Mouse (Mus musculus) limb, embryonic 12.5 days (tissue): ENCODE results near the gene Sfxn2. TPM values are rescaled to one million over a fixed set of nuclear protein-coding genes. Genes with fewer than 3 reads are reported as not detected.

ENCODE experiments used
- ATAC-seq: fragments of 200-750 bp; cut with Nextera tagmentation; 2 replicates; pipeline ENCODE4 v1.8.0; 2017; ENCODE audit warnings: low read depth, moderate TSS enrichment; ENCODE audit not compliant: insufficient number of reproducible peaks, insufficient read depth, low FRiP score, low TSS enrichment
- H3K27ac ChIP-seq: fragments of 300-500 bp; sonication (generic); 2 replicates; pipeline ENCODE4 v1.5.1; 2016; ENCODE audit warnings: mild to moderate bottlenecking, moderate library complexity
- H3K27me3 ChIP-seq: fragments of 300-500 bp; sonication (generic); 2 replicates; pipeline ENCODE4 v1.6.1; 2016; ENCODE audit warnings: mild to moderate bottlenecking, moderate library complexity
- H3K36me3 ChIP-seq: fragments of 300-500 bp; sonication (generic); 2 replicates; pipeline ENCODE4 v1.6.1; 2016; ENCODE audit warnings: mild to moderate bottlenecking, moderate library complexity
- H3K4me1 ChIP-seq: fragments of 300-500 bp; sonication (generic); replicated peaks from 2 replicates; pipeline ENCODE4 v1.6.1; 2016
- H3K4me2 ChIP-seq: fragments of 300-500 bp; sonication (generic); 2 replicates; pipeline ENCODE4 v1.6.1; 2016; ENCODE audit warnings: mild to moderate bottlenecking, moderate library complexity
- H3K4me3 ChIP-seq: fragments of 300-500 bp; sonication (generic); replicated peaks from 2 replicates; pipeline ENCODE4 v1.5.1; 2016; ENCODE audit warnings: mild to moderate bottlenecking
- H3K9ac ChIP-seq: fragments of 300-500 bp; sonication (generic); replicated peaks from 2 replicates; pipeline ENCODE4 v1.6.1; 2016; ENCODE audit warnings: mild to moderate bottlenecking, moderate library complexity
- H3K9me3 ChIP-seq: fragments of 300-500 bp; sonication (generic); 2 replicates; pipeline ENCODE4 v1.6.1; 2016; ENCODE audit warnings: mild to moderate bottlenecking, moderate library complexity
- WGBS: fragments of 180-500 bp; shearing (Covaris S2); methylation state at CpG from one replicate; pipeline ENCODE4 v1.1.7; 2016; 5-methylcytosine and 5-hydroxymethylcytosine counted together
- polyA plus RNA-seq: library from polyadenylated mRNA; unstranded; fragments of >200 nt; fragmentation: Nextera tagmentation; extraction: Ambion mirVana; gene quantifications from 2 replicates; pipeline ENCODE4 v1.2.1, GENCODE M21; 2016

Sfxn2 gene
- polyA plus RNA-seq, 1 experiment from 2014 or later = 18.3 TPM

- no peaks in the 10 kb centered on the region for H3K27me3 ChIP-seq
- H3K27ac ChIP-seq = no peak overlapping the region
- peaks cover 16% of the 10 kb centered on the region; the same call in 1 of the 2 replicates for H3K36me3 ChIP-seq
- no peak overlapping the region for H3K9ac ChIP-seq
- ATAC-seq = no peak
- H3K4me3 ChIP-seq = no peak overlapping the region
- WGBS = 64% methylated on average over 6 of the region's 6 CpGs
- H3K4me2 ChIP-seq = no peak overlapping the region
- peaks cover 69% of the 10 kb centered on the region for H3K4me1 ChIP-seq
- no peaks in the 10 kb centered on the region for H3K9me3 ChIP-seq
These were observed 64.4 kb downstream of the Sfxn2 start for GRCm38 (mm10) chr19:46637598-46637997.

DNA sequence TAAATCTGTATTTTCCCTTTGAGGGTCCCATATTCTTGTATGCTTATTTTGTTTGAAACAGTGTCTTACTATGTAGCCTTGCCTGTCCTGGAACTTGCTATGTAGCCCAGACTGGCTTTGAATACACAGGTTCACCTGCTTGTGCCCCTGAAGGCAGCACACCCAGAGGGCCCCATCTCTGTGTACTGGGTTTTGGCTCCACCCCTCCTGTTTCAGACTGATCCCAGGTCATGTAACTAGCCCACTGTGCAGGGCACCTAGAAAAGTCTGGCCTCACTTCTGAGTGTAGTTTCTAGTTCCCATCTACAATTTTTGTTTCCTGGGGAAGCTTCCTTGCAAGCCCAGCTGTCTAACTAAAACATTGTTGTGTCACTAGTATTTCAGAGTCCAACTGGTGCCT is 65.9 kb downstream of the Sfxn2 start:
- H3K27ac ChIP-seq = peak overlapping the region; percentile 78

DNA sequence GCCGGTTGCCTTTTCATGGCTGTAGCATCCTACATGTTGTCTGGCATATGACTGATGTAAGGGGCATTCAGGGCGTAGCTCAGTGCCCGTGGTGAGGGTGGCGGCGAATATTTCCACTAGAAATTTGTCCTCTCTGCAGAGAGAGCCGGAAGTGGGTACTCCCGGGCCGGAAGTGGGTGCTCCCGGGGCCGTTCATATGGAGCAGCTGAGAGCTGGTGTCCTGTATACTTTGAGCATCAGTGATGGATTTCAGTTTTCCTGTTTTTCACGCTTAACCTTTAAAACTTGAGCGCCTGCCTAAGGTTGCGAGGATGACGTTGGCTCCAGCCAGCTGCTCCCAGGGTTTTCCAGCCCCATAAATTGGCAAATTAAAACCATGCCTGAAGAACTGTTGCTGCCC is 66.3 kb downstream of the Sfxn2 start:
- Histone ChIP-seq H3K4me1 (peaks cover 85% of the 10 kb centered on the region), H3K9ac (no peak overlapping the region), H3K4me3 (no peak overlapping the region), H3K4me2 (0 out of 2 replicates have a peak overlapping the region, but pooled peaks have one; percentile 6), H3K27me3 (no peaks in the 10 kb centered on the region), H3K9me3 (no peaks in the 10 kb centered on the region), H3K36me3 (peaks cover 17% of the 10 kb centered on the region), H3K27ac (peak overlapping the region; percentile 78)
- WGBS = 45% methylated on average over 14 of the region's 14 CpGs
- no peak for ATAC-seq

More for the DNA sequence above, 65.9 kb downstream of the Sfxn2 start:
- Histone ChIP-seq H3K4me2 (no peak overlapping the region), H3K4me3 (no peak overlapping the region), H3K9me3 (no peaks in the 10 kb centered on the region), H3K9ac (no peak overlapping the region), H3K27me3 (no peaks in the 10 kb centered on the region), H3K36me3 (peaks cover 13% of the 10 kb centered on the region; the same call in 1 of the 2 replicates), H3K4me1 (peaks cover 80% of the 10 kb centered on the region)
- ATAC-seq = no peak

GRCm38 (mm10) chr19:46640780-46641179 is 67.6 kb downstream of the Sfxn2 start:
- 92% methylated on average over 8 of the region's 8 CpGs for WGBS
- no peak overlapping the region for H3K4me3 ChIP-seq
- H3K4me2 ChIP-seq = no peak overlapping the region
- H3K9ac ChIP-seq = no peak overlapping the region
- H3K9me3 ChIP-seq = no peaks in the 10 kb centered on the region
- H3K27me3 ChIP-seq = no peaks in the 10 kb centered on the region
- ATAC-seq = no peak
- H3K27ac ChIP-seq = no peak overlapping the region
- peaks cover 27% of the 10 kb centered on the region for H3K36me3 ChIP-seq
- peaks cover 90% of the 10 kb centered on the region for H3K4me1 ChIP-seq

- Histone ChIP-seq H3K27ac (peak overlapping the region; percentile 89), H3K36me3 (peaks cover 34% of the 10 kb centered on the region), H3K4me1 (peaks cover 90% of the 10 kb centered on the region), H3K4me2 (peak overlapping the region; percentile 16; the same call in 1 of the 2 replicates), H3K9ac (0 out of 2 replicates have a peak overlapping the region, but pooled peaks have one; percentile 28), H3K27me3 (no peaks in the 10 kb centered on the region), H3K4me3 (no peak overlapping the region), H3K9me3 (no peaks in the 10 kb centered on the region)
- ATAC-seq = no peak
- WGBS = 50% methylated on average over 19 of the region's 19 CpGs
These were observed 68.4 kb downstream of the Sfxn2 start for GRCm38 (mm10) chr19:46641420-46642085.

GRCm38 (mm10) chr19:46642136-46642753 is 69.1 kb downstream of the Sfxn2 start:
- Histone ChIP-seq H3K27me3 (no peaks in the 10 kb centered on the region), H3K36me3 (peaks cover 41% of the 10 kb centered on the region), H3K27ac (peak overlapping the region; percentile 89), H3K4me2 (peak overlapping the region; percentile 16; the same call in 1 of the 2 replicates), H3K4me1 (peaks cover 89% of the 10 kb centered on the region), H3K9ac (no peak overlapping the region), H3K9me3 (no peaks in the 10 kb centered on the region), H3K4me3 (no peak overlapping the region)
- 54% methylated on average over 22 of the region's 22 CpGs for WGBS
- ATAC-seq = no peak; the same call in 1 of the 2 replicates

GRCm38 (mm10) chr19:46643236-46643635 is 70.1 kb downstream of the Sfxn2 start:
- peaks cover 42% of the 10 kb centered on the region for H3K36me3 ChIP-seq
- H3K4me2 ChIP-seq = no peak overlapping the region
- no peak overlapping the region for H3K4me3 ChIP-seq
- no peaks in the 10 kb centered on the region for H3K27me3 ChIP-seq
- no peak for ATAC-seq
- H3K9me3 ChIP-seq = no peaks in the 10 kb centered on the region
- peak overlapping the region; percentile 57 for H3K27ac ChIP-seq
- peaks cover 85% of the 10 kb centered on the region for H3K4me1 ChIP-seq
- no peak overlapping the region for H3K9ac ChIP-seq
- 80% methylated on average over 5 of the region's 5 CpGs for WGBS

GRCm38 (mm10) chr19:46644343-46644792 is 71.2 kb downstream of the Sfxn2 start:
- Histone ChIP-seq H3K9ac (no peak overlapping the region), H3K4me2 (no peak overlapping the region), H3K27me3 (no peaks in the 10 kb centered on the region), H3K36me3 (peaks cover 51% of the 10 kb centered on the region), H3K4me3 (no peak overlapping the region), H3K4me1 (peaks cover 75% of the 10 kb centered on the region), H3K9me3 (no peaks in the 10 kb centered on the region), H3K27ac (0 out of 2 replicates have a peak overlapping the region, but pooled peaks have one; percentile 12)
- ATAC-seq = no peak
- WGBS = 90% methylated on average over 10 of the region's 10 CpGs

DNA sequence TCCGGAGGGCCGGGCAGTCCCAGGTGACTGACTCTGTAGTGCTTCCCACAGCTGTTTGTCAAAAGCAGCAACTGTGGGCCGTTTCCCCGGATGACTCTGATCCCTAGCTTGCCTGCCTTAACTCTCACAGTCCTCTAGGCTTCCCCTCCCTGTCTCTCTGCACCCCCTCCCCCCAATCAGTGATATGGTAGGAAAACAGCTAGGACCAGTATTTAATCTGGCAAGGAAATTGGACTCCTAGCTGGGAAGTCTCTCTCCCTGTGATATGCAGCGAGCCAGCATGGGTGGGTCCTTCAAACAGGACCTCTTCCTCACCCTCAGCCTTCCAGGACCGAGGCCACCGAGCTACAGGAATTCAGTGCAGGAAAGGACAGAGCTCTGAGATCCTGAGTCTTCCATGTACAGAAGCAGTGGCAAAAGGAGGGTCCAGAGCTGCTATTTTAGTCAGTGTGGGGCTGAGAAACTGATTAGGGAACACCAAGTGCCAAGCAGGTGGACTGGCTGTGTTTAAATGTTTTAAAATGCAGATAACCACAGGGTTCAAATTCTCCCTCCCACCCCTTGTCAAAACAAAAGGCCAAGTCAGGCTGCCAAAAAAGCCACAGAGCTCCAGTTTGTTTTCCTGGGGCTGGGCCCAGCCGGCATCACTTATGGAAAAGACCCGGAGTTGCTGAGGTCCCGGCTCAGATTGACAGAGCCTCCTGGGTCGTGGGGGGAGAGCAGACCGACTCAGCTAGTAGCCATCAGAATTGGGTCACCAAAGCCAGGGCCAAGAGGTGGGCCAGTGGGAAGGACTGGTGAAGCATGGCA is 71.8 kb downstream of the Sfxn2 start:
- ATAC-seq = no peak
- Histone ChIP-seq H3K9ac (peak overlapping the region; percentile 27; the same call in 1 of the 2 replicates), H3K4me3 (no peak overlapping the region), H3K27me3 (no peaks in the 10 kb centered on the region), H3K4me1 (peaks cover 69% of the 10 kb centered on the region), H3K36me3 (peaks cover 51% of the 10 kb centered on the region), H3K27ac (peak overlapping the region; percentile 56; the same call in 1 of the 2 replicates), H3K4me2 (no peak overlapping the region), H3K9me3 (no peaks in the 10 kb centered on the region)
- 65% methylated on average over 12 of the region's 12 CpGs for WGBS

GRCm38 (mm10) chr19:46646041-46646481 is 72.9 kb downstream of the Sfxn2 start:
- no peak overlapping the region for H3K4me3 ChIP-seq
- 67% methylated on average over 12 of the region's 12 CpGs for WGBS
- no peak overlapping the region for H3K4me2 ChIP-seq
- peaks cover 60% of the 10 kb centered on the region for H3K4me1 ChIP-seq
- H3K9ac ChIP-seq = no peak overlapping the region
- H3K27me3 ChIP-seq = no peaks in the 10 kb centered on the region
- peaks cover 51% of the 10 kb centered on the region for H3K36me3 ChIP-seq
- H3K27ac ChIP-seq = peak overlapping the region; percentile 56; the same call in 1 of the 2 replicates
- no peak for ATAC-seq
- no peaks in the 10 kb centered on the region for H3K9me3 ChIP-seq

DNA sequence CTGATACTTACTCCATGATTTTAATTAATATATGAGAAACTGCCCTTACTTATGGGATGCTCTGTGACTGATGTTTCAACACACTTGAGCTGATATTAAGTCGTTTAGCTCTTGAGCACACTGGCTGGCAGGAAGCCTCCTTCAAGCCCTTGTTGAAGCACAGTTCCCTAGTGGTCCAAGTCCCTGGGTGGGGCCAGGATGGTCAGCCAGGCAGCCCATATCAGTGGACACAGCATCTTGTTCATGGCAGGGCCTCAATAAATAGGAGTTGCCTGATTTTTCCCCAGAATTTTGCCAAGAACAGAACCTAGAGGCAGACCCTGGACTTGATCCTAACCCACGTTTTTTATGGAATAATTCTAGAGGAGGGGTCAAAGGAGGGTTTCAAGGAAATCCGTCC is 74.1 kb downstream of the Sfxn2 start:
- Histone ChIP-seq H3K27me3 (no peaks in the 10 kb centered on the region), H3K36me3 (peaks cover 55% of the 10 kb centered on the region), H3K4me3 (no peak overlapping the region), H3K4me1 (peaks cover 48% of the 10 kb centered on the region), H3K9me3 (no peaks in the 10 kb centered on the region), H3K9ac (no peak overlapping the region), H3K4me2 (no peak overlapping the region), H3K27ac (no peak overlapping the region)
- 72% methylated on average over 3 of the region's 3 CpGs for WGBS
- no peak for ATAC-seq
